Mouse (Mus musculus): ENCODE data around the gene Gm10300.

- TF ChIP-seq CTCF (IDR thresholded peaks at IDR 0.05; ENCODE audit: low read depth) (no peak), EP300 (IDR thresholded peaks at IDR 0.05; ENCODE audit: low read depth) (no peak)
Measured at GRCm38 (mm10) chr4:132039521-132039920, 35.0 kb upstream of the Gm10300 start.
